Mouse (Mus musculus) hindlimb bud, embryonic 11.5 days (tissue): ENCODE data around the gene Rab33b.
"Not testable (repeated sequence)": the region's sequence is repeated elsewhere in the genome, so short reads cannot be mapped to it uniquely, and the experiment has no call there.

Source experiments
- DNase-seq: peaks from one replicate; pipeline ENCODE4 v3.0.0-alpha.2; 2012; ENCODE audit warnings: low read depth, low spot score; ENCODE audit errors: extremely low spot score

The Rab33b gene

DNA sequence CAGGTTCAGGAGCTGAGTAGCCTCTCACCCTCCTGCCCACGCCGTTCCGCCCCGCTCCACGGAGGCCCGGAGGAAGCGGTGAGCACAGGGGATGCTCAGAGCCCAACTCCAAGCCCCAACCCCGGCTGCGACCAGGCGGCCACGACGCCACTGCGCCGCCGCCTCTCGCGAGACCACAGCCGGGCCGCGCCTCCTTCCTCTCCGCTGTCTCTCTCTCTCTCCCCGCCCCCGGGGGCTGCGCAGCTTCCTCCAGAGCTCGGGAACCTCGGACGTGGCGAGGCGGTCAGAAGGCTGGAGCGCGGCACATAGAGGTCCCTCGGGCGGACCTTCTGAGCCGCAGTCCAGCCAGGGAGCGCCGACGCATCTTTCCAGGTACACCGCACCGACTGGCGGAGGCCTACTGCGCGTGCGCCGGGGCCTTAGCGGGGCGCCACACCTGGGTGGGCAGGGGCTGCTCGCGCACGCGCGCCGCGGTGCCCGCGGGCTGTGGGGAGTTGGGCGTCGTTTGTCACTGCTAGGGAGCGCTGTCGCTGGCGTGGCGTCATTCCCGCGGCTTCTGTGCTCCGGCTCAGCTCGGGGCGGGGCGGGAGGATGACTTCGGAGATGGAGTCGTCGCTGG, at the start of gene Rab33b:
Rab33b (plus strand) TSS at position 180 of the 619 bp plus-strand sequence.
- peak; percentile 54 for DNase-seq

DNA sequence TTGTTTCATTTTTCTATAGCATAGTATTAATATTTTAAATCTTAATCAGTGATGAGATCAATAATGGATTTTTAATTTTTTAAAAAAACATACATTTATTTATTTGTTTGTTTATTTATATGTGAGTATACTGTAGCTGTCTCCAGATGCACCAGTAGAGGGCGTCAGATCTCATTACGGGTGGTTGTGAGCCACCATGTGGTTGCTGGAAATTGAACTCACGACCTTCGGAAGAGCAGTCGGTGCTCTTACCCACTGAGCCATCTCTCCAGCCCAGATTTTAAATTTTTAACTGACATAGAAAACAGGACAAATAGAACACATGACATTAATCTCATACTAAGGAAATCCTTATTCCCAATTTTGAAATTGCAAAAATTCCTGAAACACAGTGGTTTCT, 49.4 kb upstream of the Rab33b start:
- DNase-seq, result not testable (repeated sequence)

- DNase-seq, result no peak
Measured at GRCm38 (mm10) chr3:51434871-51435595, 48.7 kb upstream of the Rab33b start.

GRCm38 (mm10) chr3:51468530-51468929, 15.2 kb upstream of the Rab33b start:
- DNase-seq, result no peak

DNA sequence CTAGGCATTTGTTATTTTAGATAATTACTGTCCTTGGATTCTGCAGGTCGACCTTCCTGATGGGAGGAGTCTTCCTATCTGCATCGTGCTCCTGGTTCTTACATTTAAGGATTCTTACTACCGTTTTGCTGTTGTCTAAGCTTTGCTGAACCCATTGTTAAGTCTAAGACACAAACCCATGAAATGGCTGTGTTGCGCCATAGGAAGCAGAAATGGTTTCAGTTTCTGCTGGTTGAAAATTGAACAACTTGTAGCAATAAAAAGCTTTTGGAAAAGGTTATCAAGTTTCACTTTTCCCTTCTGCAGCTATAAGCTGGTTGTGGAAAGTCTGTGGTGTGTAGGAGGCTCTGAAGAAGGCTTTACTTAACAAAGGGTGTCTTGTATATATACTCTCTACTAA, 8.0 kb upstream of the Rab33b start:
- no peak for DNase-seq

DNA sequence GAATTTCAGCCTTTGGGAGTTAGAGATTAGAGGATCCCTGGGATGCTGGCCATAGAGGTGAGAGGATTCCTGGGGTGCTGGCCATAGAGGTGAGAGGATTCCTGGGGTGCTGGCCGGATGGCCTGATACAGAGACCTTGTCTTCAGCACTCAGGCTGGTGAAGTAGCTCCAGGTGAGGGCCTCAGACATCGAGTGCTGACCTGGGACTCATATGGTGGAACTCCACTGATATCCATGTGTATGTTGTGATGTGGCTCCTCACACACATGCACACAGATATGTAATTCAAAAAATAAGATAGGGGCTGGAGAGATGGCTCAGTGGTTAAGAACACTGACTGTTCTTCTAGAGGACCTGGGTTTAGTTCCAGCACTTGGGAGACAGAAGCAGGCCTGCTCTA, 3.8 kb upstream of the Rab33b start:
- no peak for DNase-seq

GRCm38 (mm10) chr3:51481059-51481458, 2.7 kb upstream of the Rab33b start:
- DNase-seq, result peak; percentile 39

DNA sequence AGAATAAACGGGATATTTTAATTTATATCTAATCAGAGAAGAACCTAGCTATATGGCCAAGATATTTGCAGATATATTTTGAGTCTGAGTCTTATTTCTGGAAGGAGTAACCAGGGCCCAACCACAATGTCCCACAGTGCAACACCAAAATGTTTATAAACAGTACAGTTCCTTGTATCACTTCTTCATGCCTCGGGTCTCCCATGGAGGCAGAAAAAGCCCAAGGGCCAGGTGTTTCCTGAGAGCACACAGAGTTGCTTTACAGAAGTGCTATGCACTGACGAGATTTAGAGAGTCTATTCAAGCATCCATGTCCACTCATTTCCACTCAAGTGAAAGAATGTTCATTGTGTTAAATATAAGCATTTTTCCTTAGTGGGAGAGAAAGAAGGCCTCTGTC, 1.8 kb upstream of the Rab33b start:
- DNase-seq, result no peak

- no peak for DNase-seq
Measured at GRCm38 (mm10) chr3:51482781-51483180, 939 bp upstream of the Rab33b start.

- no peak for DNase-seq
Measured at GRCm38 (mm10) chr3:51484370-51484769, 650 bp downstream of the Rab33b start.

- no peak for DNase-seq
Measured at GRCm38 (mm10) chr3:51485347-51485746, 1.6 kb downstream of the Rab33b start.

DNA sequence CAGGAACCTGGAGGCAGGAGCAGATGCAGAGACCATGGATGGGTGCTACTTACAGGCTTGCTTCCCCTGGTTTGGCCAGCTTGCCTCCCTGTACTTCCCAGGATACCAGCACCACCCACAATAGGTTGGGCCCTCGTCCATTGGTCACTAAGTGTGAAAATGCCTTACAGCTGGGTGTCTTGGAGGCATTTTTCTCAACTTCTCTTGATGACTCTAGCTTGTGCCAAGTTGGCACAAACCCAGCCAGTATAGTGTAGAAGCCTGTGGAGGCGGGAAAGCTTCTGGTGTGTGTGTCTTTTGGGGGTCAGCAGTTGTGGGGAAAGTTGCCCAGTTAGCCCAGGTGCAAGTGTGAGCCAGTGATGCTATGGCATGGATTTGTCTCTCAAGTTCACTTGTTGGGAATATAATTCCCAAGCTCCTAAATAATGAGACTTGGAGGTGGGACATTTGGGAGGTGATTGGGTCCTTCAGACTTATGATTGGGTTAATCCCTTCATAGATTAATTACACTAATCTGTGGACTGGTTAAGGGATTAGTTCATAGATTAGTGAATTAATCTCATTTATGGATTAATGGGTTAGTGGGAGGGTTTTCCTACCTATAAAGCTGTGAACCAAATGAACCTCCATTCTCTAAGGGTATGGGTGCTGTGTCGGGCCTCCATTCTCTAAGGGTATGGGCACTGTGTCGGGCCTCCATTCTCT, 2.9 kb downstream of the Rab33b start:
- DNase-seq, result no peak

DNA sequence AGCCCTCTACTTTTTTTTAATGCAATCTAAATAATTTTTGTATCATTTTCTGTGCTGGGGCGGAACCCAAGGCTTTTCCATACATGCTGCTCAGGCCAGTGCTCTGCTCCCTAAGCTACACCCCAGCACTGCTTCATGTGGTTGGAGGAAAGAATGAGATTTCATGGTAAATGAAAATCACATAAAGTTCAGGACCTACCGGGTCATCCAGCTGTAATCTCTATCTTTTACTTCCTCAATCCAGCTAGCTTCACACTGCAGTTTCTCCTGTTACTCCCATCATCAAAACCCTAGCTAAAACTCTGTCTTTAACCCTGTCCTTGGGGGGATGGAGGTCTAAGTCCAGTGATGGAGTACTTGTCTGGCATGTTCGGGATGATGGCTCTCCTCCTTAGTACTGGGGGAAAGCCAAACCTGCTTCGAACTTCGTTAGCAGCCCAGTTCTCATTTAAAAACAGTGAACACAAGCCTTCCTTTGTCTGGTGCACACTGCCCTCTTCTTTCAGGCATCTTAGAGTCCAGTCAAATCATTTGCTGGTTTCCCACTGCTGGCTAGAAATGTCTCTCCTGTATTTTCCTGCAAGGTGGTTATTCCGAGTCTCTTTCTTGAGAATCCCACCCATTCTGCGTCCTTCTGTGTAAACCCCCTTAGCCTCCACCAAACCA, 6.5 kb downstream of the Rab33b start:
- DNase-seq, result no peak

- no peak for DNase-seq
Measured at GRCm38 (mm10) chr3:51493272-51493838, 9.6 kb downstream of the Rab33b start.

GRCm38 (mm10) chr3:51494466-51494865, 10.7 kb downstream of the Rab33b start:
- DNase-seq, result no peak

GRCm38 (mm10) chr3:51495646-51496045, 11.9 kb downstream of the Rab33b start:
- no peak for DNase-seq

DNA sequence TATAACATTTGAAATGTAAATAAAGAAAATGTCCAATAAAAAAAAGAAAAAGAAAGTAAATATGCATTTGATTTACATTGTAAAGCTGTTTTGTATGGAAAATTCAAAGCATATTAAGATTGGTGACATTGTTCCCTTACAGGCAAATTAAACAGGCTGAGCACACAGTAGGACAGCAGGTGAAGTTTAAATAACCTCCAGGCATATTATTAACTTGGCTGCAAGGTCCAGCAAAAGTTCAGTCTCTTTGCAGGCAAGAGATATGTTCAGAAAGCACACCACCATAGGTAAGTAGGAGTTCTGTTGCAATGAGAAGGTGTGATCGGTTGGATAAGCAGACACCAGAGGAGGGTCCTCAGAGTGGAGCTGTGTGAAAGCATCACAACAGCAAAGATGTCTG, 14.3 kb downstream of the Rab33b start:
- no peak for DNase-seq

GRCm38 (mm10) chr3:51498659-51499058, 14.9 kb downstream of the Rab33b start:
- DNase-seq, result no peak

- no peak for DNase-seq
Measured at GRCm38 (mm10) chr3:51499876-51500275, 16.2 kb downstream of the Rab33b start.

DNA sequence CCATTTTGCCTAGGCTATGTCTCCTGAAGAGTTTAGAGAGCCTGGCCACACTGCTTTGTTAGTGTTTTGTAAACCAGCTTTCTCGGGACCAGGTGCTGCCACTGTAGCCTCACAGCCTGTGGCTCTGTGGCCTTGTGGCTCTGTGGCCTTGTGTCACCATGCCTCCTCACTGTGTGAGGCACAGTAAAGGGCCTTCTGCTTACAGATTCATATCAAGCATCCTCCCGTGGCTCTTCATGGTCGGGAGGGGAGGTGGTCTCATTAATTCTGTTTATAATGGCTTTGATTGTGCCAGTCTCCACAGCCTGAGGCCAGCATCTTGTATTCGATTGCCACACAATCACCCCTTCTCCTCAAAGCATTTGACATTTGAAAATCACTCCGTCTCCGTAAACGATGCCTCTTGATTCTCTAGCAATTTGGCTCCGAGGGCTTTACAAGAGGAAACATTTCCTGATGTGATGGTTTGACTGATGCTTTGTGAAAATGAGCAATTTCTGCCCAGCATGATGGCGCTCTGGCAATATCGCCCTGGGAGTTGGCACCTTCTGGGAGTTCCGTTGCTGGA, 20.7 kb downstream of the Rab33b start:
- DNase-seq, result no peak

GRCm38 (mm10) chr3:51505465-51505864, 21.7 kb downstream of the Rab33b start:
- DNase-seq, result no peak
